Mouse (Mus musculus) E14TG2a.4 (cell line): Measurements from ENCODE around the gene Vcpkmt.
A peak's percentile ranks its signal among the peaks of the same experiment; 100 is the strongest.
"Not testable (repeated sequence)": the region's sequence is repeated elsewhere in the genome, so short reads cannot be mapped to it uniquely, and the experiment has no call there.

ENCODE experiments used
- H3K27me3 ChIP-seq: 2 replicates; pipeline ENCODE4 v1.6.1; 2014; ENCODE audit warnings: low read length, control low read depth; ENCODE audit not compliant: insufficient read depth
- H3K36me3 ChIP-seq: 2 replicates; pipeline ENCODE4 v1.6.1; 2014; ENCODE audit warnings: low read length, control low read depth; ENCODE audit not compliant: insufficient read depth
- H3K4me1 ChIP-seq: replicated peaks from 2 replicates; pipeline ENCODE4 v1.6.1; 2014; ENCODE audit warnings: low read depth, low read length, control low read depth
- H3K4me3 ChIP-seq: replicated peaks from 2 replicates; pipeline ENCODE4 v1.5.1; 2014; ENCODE audit warnings: mild to moderate bottlenecking, low read length
- H3K9me3 ChIP-seq: 2 replicates; pipeline ENCODE4 v1.6.1; 2014; ENCODE audit warnings: low read length, control low read depth
- CTCF ChIP-seq: conservative IDR thresholded peaks from 2 replicates; pipeline ENCODE4 v1.5.1; 2014; ENCODE audit warnings: low read length
- NANOG ChIP-seq: IDR thresholded peaks from 2 replicates; pipeline ENCODE4 v1.6.1; 2014; ENCODE audit warnings: borderline replicate concordance, low read length, mixed read lengths
- POU5F1 ChIP-seq: IDR thresholded peaks from 2 replicates; pipeline ENCODE4 v1.6.1; 2014; ENCODE audit warnings: low read length, borderline replicate concordance

Vcpkmt gene

GRCm38 (mm10) chr12:69573916-69574881 is 8.6 kb downstream of the Vcpkmt start:
- no peaks in the 10 kb centered on the region for H3K9me3 ChIP-seq
- H3K36me3 ChIP-seq: peaks cover 24% of the 10 kb centered on the region
- no peak overlapping the region for H3K4me3 ChIP-seq
- TF ChIP-seq CTCF (peak; percentile 77), NANOG (no peak)
- H3K27me3 ChIP-seq: no peaks in the 10 kb centered on the region
- peaks cover 41% of the 10 kb centered on the region for H3K4me1 ChIP-seq

GRCm38 (mm10) chr12:69573271-69573670 is 9.6 kb downstream of the Vcpkmt start:
- no peaks in the 10 kb centered on the region for H3K9me3 ChIP-seq
- TF ChIP-seq CTCF: no peak
- no peak for TF ChIP-seq NANOG
- no peak for TF ChIP-seq POU5F1
- H3K4me3 ChIP-seq: no peak overlapping the region
- peaks cover 14% of the 10 kb centered on the region for H3K36me3 ChIP-seq
- H3K4me1 ChIP-seq: peaks cover 42% of the 10 kb centered on the region
- H3K27me3 ChIP-seq: no peaks in the 10 kb centered on the region

- Histone ChIP-seq H3K36me3 (no peaks in the 10 kb centered on the region), H3K27me3 (no peaks in the 10 kb centered on the region), H3K4me3 (no peak overlapping the region), H3K9me3 (no peaks in the 10 kb centered on the region), H3K4me1 (peaks cover 32% of the 10 kb centered on the region)
- no peak for TF ChIP-seq NANOG
- TF ChIP-seq CTCF: no peak
- no peak for TF ChIP-seq POU5F1
Observed at GRCm38 (mm10) chr12:69569926-69570325, 12.9 kb downstream of the Vcpkmt start.

GRCm38 (mm10) chr12:69568266-69568665 is 14.6 kb downstream of the Vcpkmt start:
- Histone ChIP-seq H3K9me3 (no peaks in the 10 kb centered on the region), H3K36me3 (no peaks in the 10 kb centered on the region), H3K4me1 (peaks cover 18% of the 10 kb centered on the region), H3K4me3 (no peak overlapping the region), H3K27me3 (no peaks in the 10 kb centered on the region)
- TF ChIP-seq NANOG (no peak), POU5F1 (no peak)

- Histone ChIP-seq H3K9me3 (peaks cover 21% of the 10 kb centered on the region), H3K4me1 (peaks cover 15% of the 10 kb centered on the region)
- H3K27me3 ChIP-seq, H3K4me3 ChIP-seq, H3K36me3 ChIP-seq: not testable (repeated sequence)
Observed at GRCm38 (mm10) chr12:69561006-69561405, 21.8 kb downstream of the Vcpkmt start.

GRCm38 (mm10) chr12:69556221-69556861 is 26.5 kb downstream of the Vcpkmt start:
- H3K4me3 ChIP-seq: no peak overlapping the region
- H3K36me3 ChIP-seq: no peaks in the 10 kb centered on the region
- peaks cover 16% of the 10 kb centered on the region for H3K9me3 ChIP-seq
- no peaks in the 10 kb centered on the region for H3K27me3 ChIP-seq
- TF ChIP-seq POU5F1: no peak
- no peak for TF ChIP-seq CTCF
- TF ChIP-seq NANOG: no peak
- peaks cover 7% of the 10 kb centered on the region for H3K4me1 ChIP-seq

- 0 out of 2 replicates have a peak, but pooled peaks cover 3% of the 10 kb centered on the region for H3K27me3 ChIP-seq
- H3K36me3 ChIP-seq: no peaks in the 10 kb centered on the region
- TF ChIP-seq POU5F1 (no peak), CTCF (no peak), NANOG (no peak)
- H3K9me3 ChIP-seq: peaks cover 24% of the 10 kb centered on the region
- no peak overlapping the region for H3K4me3 ChIP-seq
- H3K4me1 ChIP-seq: no peaks in the 10 kb centered on the region
Observed at GRCm38 (mm10) chr12:69545456-69546178, 37.2 kb downstream of the Vcpkmt start.

GRCm38 (mm10) chr12:69544994-69545393 is 37.8 kb downstream of the Vcpkmt start:
- H3K4me1 ChIP-seq: no peaks in the 10 kb centered on the region
- no peaks in the 10 kb centered on the region for H3K36me3 ChIP-seq
- H3K4me3 ChIP-seq: no peak overlapping the region
- H3K27me3 ChIP-seq: 0 out of 2 replicates have a peak, but pooled peaks cover 5% of the 10 kb centered on the region
- H3K9me3 ChIP-seq: peaks cover 22% of the 10 kb centered on the region
- TF ChIP-seq POU5F1 (no peak), CTCF (no peak), NANOG (no peak)
